Mouse (Mus musculus) bone marrow macrophage, adult 2 months (primary cell): ENCODE data around the gene Pcp4l1.

Experiments
- CTCF ChIP-seq: IDR thresholded peaks from 2 replicates; pipeline ENCODE4 v1.5.1; 2012; ENCODE audit warnings: low read depth, mild to moderate bottlenecking, low read length, moderate library complexity
- POLR2A ChIP-seq: IDR thresholded peaks from 2 replicates; pipeline ENCODE4 v1.6.1; 2012; ENCODE audit warnings: mild to moderate bottlenecking, low read depth, low read length, borderline replicate concordance

GRCm38 (mm10) chr1:171135600-171135999, 60.5 kb downstream of the Pcp4l1 start:
- TF ChIP-seq CTCF: no peak
- TF ChIP-seq POLR2A: no peak
